Mouse (Mus musculus) forebrain, embryonic 16.5 days (tissue): ENCODE data around the gene Tedc1. TPM values are rescaled to one million over a fixed set of nuclear protein-coding genes. Genes with fewer than 3 reads are reported as not detected.

Experiments used
- ATAC-seq: fragments of 200-750 bp; cut with Nextera tagmentation; 2 replicates; pipeline ENCODE4 v1.8.0; 2017; ENCODE audit warnings: mild to moderate bottlenecking, moderate library complexity
- H3K27ac ChIP-seq: fragments of 300-500 bp; sonication (generic); 2 replicates; pipeline ENCODE4 v1.5.1; 2014; ENCODE audit warnings: low read length, control low read depth
- H3K27me3 ChIP-seq: fragments of 300-500 bp; sonication (generic); replicated peaks from 2 replicates; pipeline ENCODE4 v1.6.1; 2014; ENCODE audit warnings: low read length; ENCODE audit not compliant: control insufficient read depth, insufficient read depth
- H3K36me3 ChIP-seq: fragments of 300-500 bp; sonication (generic); 2 replicates; pipeline ENCODE4 v1.6.1; 2014; ENCODE audit not compliant: control insufficient read depth, insufficient read depth
- H3K4me1 ChIP-seq: fragments of 300-500 bp; sonication (generic); replicated peaks from 2 replicates; pipeline ENCODE4 v1.6.1; 2014; ENCODE audit warnings: low read length; ENCODE audit not compliant: control insufficient read depth, insufficient read depth
- H3K4me2 ChIP-seq: fragments of 300-500 bp; sonication (generic); 2 replicates; pipeline ENCODE4 v1.6.1; 2014; ENCODE audit warnings: mild to moderate bottlenecking, low read length, control low read depth
- H3K4me3 ChIP-seq: fragments of 300-500 bp; sonication (generic); replicated peaks from 2 replicates; pipeline ENCODE4 v1.5.1; 2014; ENCODE audit warnings: mild to moderate bottlenecking, low read length, control low read depth
- H3K9ac ChIP-seq: fragments of 300-500 bp; sonication (generic); replicated peaks from 2 replicates; pipeline ENCODE4 v1.6.1; 2014; ENCODE audit warnings: low read depth, low read length, control low read depth
- H3K9me3 ChIP-seq: fragments of 300-500 bp; sonication (generic); 2 replicates; pipeline ENCODE4 v1.6.1; 2016; ENCODE audit warnings: low read length; ENCODE audit not compliant: control insufficient read depth
- WGBS: fragments of 180-500 bp; shearing (Covaris S2); extraction: QIAGEN DNeasy Blood & Tissue Kit; methylation state at CpG from one replicate; pipeline ENCODE4 v1.1.7; 2014; 5-methylcytosine and 5-hydroxymethylcytosine counted together
- polyA plus RNA-seq: library from polyadenylated mRNA; unstranded; fragments of >200 nt; fragmentation: Nextera tagmentation; extraction: Ambion mirVana; gene quantifications from 2 replicates; pipeline ENCODE4 v1.2.1, GENCODE M21; 2015

Tedc1 gene
- polyA plus RNA-seq, 1 experiment from 2014 or later, result 21.5 TPM

GRCm38 (mm10) chr12:113130732-113131131 lies 25.5 kb upstream of the Tedc1 start:
- ATAC-seq, result no peak
- no peak overlapping the region for H3K4me2 ChIP-seq
- H3K4me3 ChIP-seq, result no peak overlapping the region
- no peak overlapping the region for H3K27ac ChIP-seq
- no peaks in the 10 kb centered on the region for H3K4me1 ChIP-seq
- no peak overlapping the region for H3K9ac ChIP-seq
- 95% methylated on average over 8 of the region's 8 CpGs for WGBS
- H3K36me3 ChIP-seq, result peaks cover 55% of the 10 kb centered on the region
- no peaks in the 10 kb centered on the region for H3K27me3 ChIP-seq
- H3K9me3 ChIP-seq, result no peaks in the 10 kb centered on the region

- Histone ChIP-seq H3K4me1 (no peaks in the 10 kb centered on the region), H3K9me3 (no peaks in the 10 kb centered on the region), H3K36me3 (peaks cover 61% of the 10 kb centered on the region), H3K4me3 (no peak overlapping the region), H3K27ac (no peak overlapping the region), H3K4me2 (no peak overlapping the region), H3K9ac (no peak overlapping the region), H3K27me3 (no peaks in the 10 kb centered on the region)
- no peak for ATAC-seq
- 97% methylated on average over 14 of the region's 14 CpGs for WGBS
Observed at GRCm38 (mm10) chr12:113131601-113132000, 24.6 kb upstream of the Tedc1 start.

- ATAC-seq, result no peak
- Histone ChIP-seq H3K36me3 (peaks cover 68% of the 10 kb centered on the region), H3K4me1 (no peaks in the 10 kb centered on the region), H3K4me3 (no peak overlapping the region), H3K9me3 (no peaks in the 10 kb centered on the region), H3K9ac (no peak overlapping the region), H3K27me3 (no peaks in the 10 kb centered on the region), H3K27ac (no peak overlapping the region), H3K4me2 (no peak overlapping the region)
- 49% methylated on average over 2 of the region's 2 CpGs for WGBS
Observed at GRCm38 (mm10) chr12:113132567-113132966, 23.7 kb upstream of the Tedc1 start.

- H3K9me3 ChIP-seq, result no peaks in the 10 kb centered on the region
- no peaks in the 10 kb centered on the region for H3K4me1 ChIP-seq
- H3K4me2 ChIP-seq, result no peak overlapping the region
- ATAC-seq, result no peak
- no peak overlapping the region for H3K27ac ChIP-seq
- 87% methylated on average over 9 of the region's 9 CpGs for WGBS
- peaks cover 61% of the 10 kb centered on the region for H3K36me3 ChIP-seq
- H3K27me3 ChIP-seq, result no peaks in the 10 kb centered on the region
- no peak overlapping the region for H3K9ac ChIP-seq
- H3K4me3 ChIP-seq, result no peak overlapping the region
Observed at GRCm38 (mm10) chr12:113133260-113133659, 23.0 kb upstream of the Tedc1 start.

GRCm38 (mm10) chr12:113133861-113134403 lies 22.3 kb upstream of the Tedc1 start:
- no peak overlapping the region for H3K4me3 ChIP-seq
- no peak overlapping the region for H3K9ac ChIP-seq
- H3K36me3 ChIP-seq, result peaks cover 56% of the 10 kb centered on the region
- H3K4me1 ChIP-seq, result peaks cover 5% of the 10 kb centered on the region
- 82% methylated on average over 5 of the region's 5 CpGs for WGBS
- H3K27ac ChIP-seq, result no peak overlapping the region
- H3K9me3 ChIP-seq, result no peaks in the 10 kb centered on the region
- no peak for ATAC-seq
- H3K27me3 ChIP-seq, result no peaks in the 10 kb centered on the region
- no peak overlapping the region for H3K4me2 ChIP-seq

GRCm38 (mm10) chr12:113134502-113134901 lies 21.7 kb upstream of the Tedc1 start:
- 93% methylated on average over 4 of the region's 4 CpGs for WGBS
- Histone ChIP-seq H3K4me2 (no peak overlapping the region), H3K4me1 (peaks cover 11% of the 10 kb centered on the region), H3K27ac (no peak overlapping the region), H3K36me3 (peaks cover 53% of the 10 kb centered on the region), H3K27me3 (no peaks in the 10 kb centered on the region), H3K9ac (no peak overlapping the region), H3K9me3 (no peaks in the 10 kb centered on the region), H3K4me3 (no peak overlapping the region)
- ATAC-seq, result no peak

- Histone ChIP-seq H3K9me3 (no peaks in the 10 kb centered on the region), H3K27me3 (no peaks in the 10 kb centered on the region), H3K4me1 (peaks cover 14% of the 10 kb centered on the region), H3K36me3 (peaks cover 44% of the 10 kb centered on the region), H3K27ac (no peak overlapping the region), H3K4me2 (no peak overlapping the region), H3K4me3 (no peak overlapping the region), H3K9ac (no peak overlapping the region)
- 85% methylated on average over 7 of the region's 7 CpGs for WGBS
- ATAC-seq, result no peak
Observed at GRCm38 (mm10) chr12:113135401-113135800, 20.8 kb upstream of the Tedc1 start.

GRCm38 (mm10) chr12:113136492-113137020 lies 19.7 kb upstream of the Tedc1 start:
- H3K27ac ChIP-seq, result no peak overlapping the region
- WGBS, result 83% methylated on average over 17 of the region's 17 CpGs
- peaks cover 42% of the 10 kb centered on the region for H3K36me3 ChIP-seq
- no peaks in the 10 kb centered on the region for H3K9me3 ChIP-seq
- H3K4me2 ChIP-seq, result no peak overlapping the region
- no peak overlapping the region for H3K4me3 ChIP-seq
- ATAC-seq, result no peak
- H3K4me1 ChIP-seq, result peaks cover 22% of the 10 kb centered on the region
- H3K9ac ChIP-seq, result no peak overlapping the region
- H3K27me3 ChIP-seq, result no peaks in the 10 kb centered on the region

GRCm38 (mm10) chr12:113137260-113138213 lies 18.7 kb upstream of the Tedc1 start:
- no peak for ATAC-seq
- no peak overlapping the region; the same call in 1 of the 2 replicates for H3K27ac ChIP-seq
- H3K4me3 ChIP-seq, result no peak overlapping the region
- no peak overlapping the region for H3K9ac ChIP-seq
- peaks cover 37% of the 10 kb centered on the region for H3K36me3 ChIP-seq
- H3K4me1 ChIP-seq, result peaks cover 32% of the 10 kb centered on the region
- no peaks in the 10 kb centered on the region for H3K27me3 ChIP-seq
- no peaks in the 10 kb centered on the region for H3K9me3 ChIP-seq
- H3K4me2 ChIP-seq, result no peak overlapping the region
- WGBS, result 88% methylated on average over 18 of the region's 18 CpGs
